In genomic region chr8:94092848-94093247, GRCm38 (mm10) we compare ENCODE assay signal across 23 mouse cellular contexts. TPM values are rescaled to one million over a fixed set of nuclear protein-coding genes. Genes with fewer than 3 reads are reported as not detected.
"Had no signal": no experiment of that assay in that cellular context is flagged by ENCODE, and none has a peak within 500 bp of the region (broad histone marks: within the 10 kb centered on the region; RNA-seq: fewer than 3 reads in every experiment).

No protein-coding gene starts in this region.

- H3K4me1 ChIP-seq: stomach, embryonic 15.5 days had no signal

- H3K36me3 ChIP-seq: stomach, embryonic 15.5 days had no signal

- H3K27ac ChIP-seq: neural tube, embryonic 13.5 days; neural tube, embryonic 15.5 days; stomach, embryonic 15.5 days; stomach, postnatal 0 days had no signal

- H3K4me2 ChIP-seq: neural tube, embryonic 13.5 days; neural tube, embryonic 15.5 days; stomach, embryonic 15.5 days had no signal

- H3K9ac ChIP-seq: neural tube, embryonic 13.5 days; neural tube, embryonic 15.5 days; stomach, embryonic 15.5 days had no signal

- H3K9me3 ChIP-seq: neural tube, embryonic 13.5 days; neural tube, embryonic 15.5 days; stomach, embryonic 15.5 days had no signal

- DNase-seq: retina, postnatal 1 day; right cerebral cortex, adult 18-20 months; right cerebral cortex, postnatal 14 days; right cerebral cortex, postnatal 25 days; right cerebral cortex, postnatal 4 days; spleen, adult 18-20 months; thymus, adult 18-20 months; thymus, adult 2 months; thymus, postnatal 14 days; thymus, postnatal 25 days; thymus, postnatal 36 days; thymus, postnatal 4 days had no signal

- H3K27me3 ChIP-seq: neural tube, embryonic 13.5 days; neural tube, embryonic 15.5 days; stomach, embryonic 15.5 days had no signal

- H3K4me3 ChIP-seq: neural tube, embryonic 13.5 days; neural tube, embryonic 15.5 days; stomach, embryonic 15.5 days had no signal

RNA-seq across cellular contexts. Expression of gene Mt4, which starts 44.1 kb away (rescaled TPM):
- total RNA-seq: neutrophil, adult 5-6 weeks had no signal
- polyA plus RNA-seq: neural tube, embryonic 13.5 days; neural tube, embryonic 14.5 days; neural tube, embryonic 15.5 days; small intestine, adult 2 months; spleen, adult 2 months; stomach, embryonic 14.5 days; testis, adult 2 months; urinary bladder, adult 2 months had no signal

RNA-seq across cellular contexts. Expression of gene Mt3, which starts 59.6 kb away (rescaled TPM):
- total RNA-seq: neutrophil, adult 5-6 weeks had no signal
- polyA plus RNA-seq: spleen, adult 2 months had no signal
